Mouse (Mus musculus) cortical plate, adult 2 months (tissue): Measurements from ENCODE around the gene Slc27a1.

ENCODE experiments used
- CTCF ChIP-seq: fragments of 200-500 bp; IDR thresholded peaks from 2 replicates; pipeline ENCODE4 v1.5.1; 2011; ENCODE audit warnings: mild to moderate bottlenecking, control low read depth, low read length; ENCODE audit not compliant: insufficient read depth; ENCODE audit errors: extremely low read depth
- POLR2A ChIP-seq: fragments of 200-500 bp; IDR thresholded peaks from 2 replicates; pipeline ENCODE4 v1.6.1; 2011; ENCODE audit warnings: mild to moderate bottlenecking, low read length, control low read depth; ENCODE audit not compliant: insufficient read depth; ENCODE audit errors: extremely low read depth

DNA sequence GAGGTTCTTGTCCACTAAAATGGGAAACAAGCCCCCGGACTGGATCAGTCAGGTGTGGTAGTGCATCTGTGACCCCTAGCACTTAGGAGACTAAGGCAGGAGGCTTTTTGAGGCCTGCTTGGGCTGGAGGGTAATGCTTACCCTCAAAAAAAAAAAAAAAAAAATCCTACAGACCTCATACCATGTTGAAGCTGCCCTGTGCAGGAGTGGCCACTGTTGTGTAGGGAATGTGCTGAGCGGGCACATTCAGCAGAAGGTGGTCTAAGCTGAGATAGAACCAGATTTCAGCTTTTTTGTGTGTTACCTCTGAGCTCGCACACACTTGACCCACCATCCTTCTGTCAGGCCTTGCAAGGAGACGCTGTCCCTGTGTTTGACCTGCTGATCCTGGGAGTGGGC, 25.6 kb downstream of the Slc27a1 start:
- TF ChIP-seq POLR2A (no peak), CTCF (no peak)
